Mouse (Mus musculus) lung, postnatal 0 days (tissue): ENCODE data around the gene Unc5c. TPM values are rescaled to one million over a fixed set of nuclear protein-coding genes. Genes with fewer than 3 reads are reported as not detected.
A peak's percentile ranks its signal among the peaks of the same experiment; 100 is the strongest.

Source experiments
- ATAC-seq: fragments of 200-750 bp; cut with Nextera tagmentation; 2 replicates; pipeline ENCODE4 v1.8.0; 2017; ENCODE audit warnings: moderate library complexity
- DNase-seq: peaks from one replicate; pipeline ENCODE4 v3.0.0-alpha.2; 2016; ENCODE audit warnings: low spot score
- H3K27ac ChIP-seq: fragments of 300-500 bp; sonication (generic); 2 replicates; pipeline ENCODE4 v1.5.1; 2014; ENCODE audit warnings: antibody characterized with exemption, mild to moderate bottlenecking, low read length, mixed read lengths
- H3K27me3 ChIP-seq: fragments of 300-500 bp; sonication (generic); replicated peaks from 2 replicates; pipeline ENCODE4 v1.6.1; 2014; ENCODE audit warnings: low read length, mixed read lengths; ENCODE audit not compliant: insufficient read depth
- H3K36me3 ChIP-seq: fragments of 300-500 bp; sonication (generic); 2 replicates; pipeline ENCODE4 v1.6.1; 2014; ENCODE audit warnings: low read length, mixed read lengths; ENCODE audit not compliant: insufficient read depth
- H3K4me1 ChIP-seq: fragments of 300-500 bp; sonication (generic); 2 replicates; pipeline ENCODE4 v1.6.1; 2014; ENCODE audit warnings: antibody characterized with exemption, low read depth, low read length, mixed read lengths; ENCODE audit not compliant: insufficient read depth
- H3K4me2 ChIP-seq: fragments of 300-500 bp; sonication (generic); replicated peaks from 2 replicates; pipeline ENCODE4 v1.6.1; 2014; ENCODE audit warnings: low read depth, mild to moderate bottlenecking, low read length, moderate library complexity, mixed read lengths
- H3K4me3 ChIP-seq: fragments of 300-500 bp; sonication (generic); 2 replicates; pipeline ENCODE4 v1.5.1; 2014; ENCODE audit warnings: low read depth, low read length
- H3K9ac ChIP-seq: fragments of 300-500 bp; sonication (generic); replicated peaks from 2 replicates; pipeline ENCODE4 v1.6.1; 2014; ENCODE audit warnings: low read depth, mild to moderate bottlenecking
- H3K9me3 ChIP-seq: fragments of 300-500 bp; sonication (generic); 2 replicates; pipeline ENCODE4 v1.6.1; 2016; ENCODE audit warnings: low read length, mixed read lengths
- CTCF ChIP-seq: IDR thresholded peaks from 2 replicates; pipeline ENCODE4 v1.5.1; 2016; ENCODE audit warnings: antibody characterized with exemption, mild to moderate bottlenecking
- EP300 ChIP-seq: IDR thresholded peaks from 2 replicates; pipeline ENCODE4 v1.6.1; 2016; ENCODE audit warnings: antibody characterized with exemption, mild to moderate bottlenecking, control low read depth
- WGBS: fragments of 180-500 bp; shearing (Covaris S2); extraction: QIAGEN DNeasy Blood & Tissue Kit; methylation state at CpG from one replicate; pipeline ENCODE4 v1.1.7; 2014; 5-methylcytosine and 5-hydroxymethylcytosine counted together
- polyA plus RNA-seq: library from polyadenylated mRNA; unstranded; fragments of >200 nt; fragmentation: Nextera tagmentation; extraction: Ambion mirVana; gene quantifications from 2 replicates; pipeline ENCODE4 v1.2.1, GENCODE M21; 2015

Gene Unc5c
- polyA plus RNA-seq, 1 experiment from 2014 or later, result 6.5 TPM

GRCm38 (mm10) chr3:141724499-141724898 is 259.5 kb downstream of the Unc5c start:
- DNase-seq, result no peak
- Histone ChIP-seq H3K4me1 (no peaks in the 10 kb centered on the region), H3K9me3 (no peaks in the 10 kb centered on the region), H3K27me3 (no peaks in the 10 kb centered on the region), H3K4me2 (no peak overlapping the region), H3K4me3 (no peak overlapping the region), H3K9ac (no peak overlapping the region), H3K36me3 (no peaks in the 10 kb centered on the region), H3K27ac (no peak overlapping the region)
- 74% methylated on average over 2 of the region's 2 CpGs for WGBS
- TF ChIP-seq EP300, result no peak
- no peak for TF ChIP-seq CTCF
- no peak for ATAC-seq

DNA sequence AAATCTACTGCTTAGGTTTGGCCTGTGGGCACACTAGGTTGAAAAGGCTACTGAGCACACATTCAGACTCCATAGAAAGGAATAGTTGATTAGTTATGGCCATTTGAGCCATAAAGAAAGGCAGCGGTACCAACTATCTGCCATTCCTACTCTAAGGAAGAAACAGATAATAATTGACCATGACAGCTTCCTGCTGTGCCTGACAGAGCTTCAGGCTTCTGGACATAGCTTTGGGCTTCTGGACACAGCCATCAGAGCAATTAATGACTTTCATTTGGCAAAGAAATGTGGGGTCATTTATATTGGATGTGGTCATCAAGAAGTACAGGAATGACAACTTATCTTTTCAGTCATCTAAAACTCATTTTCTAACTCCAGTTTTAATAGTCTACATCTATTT is 260.4 kb downstream of the Unc5c start:
- no peaks in the 10 kb centered on the region for H3K9me3 ChIP-seq
- no peak overlapping the region for H3K27ac ChIP-seq
- no peak for TF ChIP-seq EP300
- TF ChIP-seq CTCF, result no peak
- no peak overlapping the region for H3K4me2 ChIP-seq
- no peak overlapping the region for H3K9ac ChIP-seq
- H3K27me3 ChIP-seq, result no peaks in the 10 kb centered on the region
- DNase-seq, result no peak
- no peaks in the 10 kb centered on the region for H3K4me1 ChIP-seq
- no peak overlapping the region for H3K4me3 ChIP-seq
- ATAC-seq, result no peak
- 77% methylated on average over 1 of the region's 1 CpGs for WGBS
- H3K36me3 ChIP-seq, result no peaks in the 10 kb centered on the region

GRCm38 (mm10) chr3:141733844-141734243 is 268.8 kb downstream of the Unc5c start:
- no peak for TF ChIP-seq EP300
- TF ChIP-seq CTCF, result no peak
- Histone ChIP-seq H3K9ac (no peak overlapping the region), H3K4me1 (no peaks in the 10 kb centered on the region), H3K9me3 (no peaks in the 10 kb centered on the region), H3K4me2 (no peak overlapping the region), H3K27ac (no peak overlapping the region), H3K36me3 (no peaks in the 10 kb centered on the region), H3K27me3 (no peaks in the 10 kb centered on the region), H3K4me3 (no peak overlapping the region)
- ATAC-seq (no peak), DNase-seq (no peak)
- 62% methylated on average over 6 of the region's 6 CpGs for WGBS

DNA sequence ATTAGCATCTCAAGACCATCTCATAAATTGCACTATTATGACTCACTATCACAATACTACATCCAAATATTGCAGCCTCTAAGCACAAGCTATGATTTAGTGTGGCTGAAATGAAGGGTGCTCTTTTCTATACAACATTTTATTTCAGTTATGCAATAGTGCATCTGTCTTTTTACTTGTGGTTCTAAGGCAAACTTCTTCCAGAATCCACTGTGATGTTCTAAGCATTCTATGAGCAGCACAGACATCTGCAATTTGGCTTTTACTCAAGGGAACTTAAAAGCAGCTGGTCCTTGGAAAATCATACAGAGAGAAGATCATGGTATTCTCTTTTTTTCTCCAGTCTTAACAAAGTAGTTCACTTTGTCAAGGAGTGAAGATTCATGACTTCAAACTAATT is 270.3 kb downstream of the Unc5c start:
- TF ChIP-seq EP300 (no peak), CTCF (no peak)
- Histone ChIP-seq H3K36me3 (no peaks in the 10 kb centered on the region), H3K9ac (no peak overlapping the region), H3K4me1 (no peaks in the 10 kb centered on the region), H3K4me2 (no peak overlapping the region), H3K9me3 (no peaks in the 10 kb centered on the region), H3K27ac (no peak overlapping the region), H3K4me3 (no peak overlapping the region), H3K27me3 (no peaks in the 10 kb centered on the region)
- no peak for ATAC-seq
- DNase-seq, result peak; percentile 4

DNA sequence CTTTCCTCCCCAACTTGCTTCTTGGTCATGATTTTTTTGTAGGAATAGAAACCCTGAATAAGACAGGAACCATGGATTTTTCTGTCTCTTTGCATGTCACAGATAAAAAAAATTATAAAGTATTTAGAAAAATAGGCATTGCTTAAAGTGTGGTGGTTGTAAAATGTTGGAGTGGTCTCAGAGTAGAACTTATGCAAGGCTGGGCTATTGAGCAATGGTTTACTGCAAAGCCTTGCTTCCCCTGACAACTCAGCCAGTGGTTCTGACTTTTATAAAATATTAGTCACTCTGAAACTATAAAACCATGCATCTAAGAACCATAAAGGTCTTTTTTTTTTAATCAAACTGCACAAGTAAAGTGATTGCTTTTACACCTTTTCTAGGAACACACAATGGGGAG is 280.3 kb downstream of the Unc5c start:
- no peak overlapping the region for H3K4me3 ChIP-seq
- ATAC-seq (no peak), DNase-seq (peak; percentile 5)
- H3K27ac ChIP-seq, result no peak overlapping the region
- H3K4me2 ChIP-seq, result no peak overlapping the region
- H3K36me3 ChIP-seq, result no peaks in the 10 kb centered on the region
- no peaks in the 10 kb centered on the region for H3K9me3 ChIP-seq
- H3K27me3 ChIP-seq, result no peaks in the 10 kb centered on the region
- H3K4me1 ChIP-seq, result no peaks in the 10 kb centered on the region
- no peak overlapping the region for H3K9ac ChIP-seq
- no peak for TF ChIP-seq EP300
- TF ChIP-seq CTCF, result no peak

DNA sequence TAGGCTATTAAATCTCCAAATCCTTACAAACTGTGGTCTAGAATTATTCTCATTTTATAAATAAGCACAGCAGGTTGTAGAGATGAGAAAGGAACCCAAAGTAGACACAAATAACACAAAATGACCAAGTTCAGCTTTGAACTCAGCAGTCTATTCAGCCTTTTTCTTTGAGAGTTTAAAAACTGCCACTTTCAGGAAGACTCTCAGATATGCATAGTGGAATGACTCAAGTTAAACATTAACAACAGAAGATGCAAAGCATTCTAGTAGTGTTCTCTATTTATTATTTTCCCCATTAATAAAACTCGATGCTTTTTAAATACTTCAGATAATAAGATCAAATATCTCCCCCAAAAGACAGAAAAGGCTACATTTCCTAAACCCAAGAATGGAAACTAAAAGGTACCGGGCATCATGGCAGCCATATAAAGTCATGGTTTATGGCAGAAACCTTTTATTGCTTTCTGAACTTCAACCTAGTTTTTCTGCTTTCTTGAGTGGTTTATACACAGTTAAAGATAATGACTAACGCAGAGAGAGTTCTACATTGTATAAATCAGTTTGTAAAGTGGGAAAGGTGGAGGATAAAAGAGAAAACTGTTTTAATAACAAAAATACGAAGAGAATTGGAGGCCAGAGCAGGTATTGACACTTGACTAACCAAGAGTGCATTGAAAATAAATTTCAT is 283.8 kb downstream of the Unc5c start:
- WGBS, result 79% methylated on average over 4 of the region's 4 CpGs

GRCm38 (mm10) chr3:141752172-141752571 is 287.2 kb downstream of the Unc5c start:
- H3K9me3 ChIP-seq, result no peaks in the 10 kb centered on the region
- 71% methylated on average over 7 of the region's 7 CpGs for WGBS

More for the DNA sequence above, 283.8 kb downstream of the Unc5c start:
- H3K4me2 ChIP-seq, result no peak overlapping the region
- H3K4me3 ChIP-seq, result no peak overlapping the region
- no peak for ATAC-seq
- DNase-seq, result no peak
- H3K36me3 ChIP-seq, result no peaks in the 10 kb centered on the region
- no peaks in the 10 kb centered on the region for H3K9me3 ChIP-seq
- H3K27me3 ChIP-seq, result no peaks in the 10 kb centered on the region
- H3K9ac ChIP-seq, result no peak overlapping the region
- no peak for TF ChIP-seq EP300
- TF ChIP-seq CTCF, result no peak
- H3K27ac ChIP-seq, result no peak overlapping the region
- no peaks in the 10 kb centered on the region for H3K4me1 ChIP-seq

More at GRCm38 (mm10) chr3:141752172-141752571, 287.2 kb downstream of the Unc5c start:
- Histone ChIP-seq H3K36me3 (no peaks in the 10 kb centered on the region), H3K27me3 (no peaks in the 10 kb centered on the region), H3K4me3 (no peak overlapping the region), H3K4me1 (no peaks in the 10 kb centered on the region), H3K9ac (no peak overlapping the region), H3K4me2 (no peak overlapping the region), H3K27ac (no peak overlapping the region)
- DNase-seq, result no peak
- no peak for ATAC-seq
- TF ChIP-seq CTCF (no peak), EP300 (no peak)
